18 mouse cellular contexts compared by ENCODE assay signal in genomic region chr5:4273001-4273400, GRCm38 (mm10).
DNase-seq lines count a peak whose midpoint lies in the region; ATAC-seq and TF ChIP-seq lines count a peak whose summit lies in the region.
"Had no signal": no experiment of that assay in that cellular context is flagged by ENCODE, and none has a peak within 500 bp of the region (broad histone marks: within the 10 kb centered on the region; RNA-seq: fewer than 3 reads in every experiment).

No protein-coding gene starts in this region.

- WGBS in heart, embryonic 15.5 days: 39% methylated on average over 5 of the region's 5 CpGs
- 48% methylated on average over 5 of the region's 5 CpGs for WGBS in lung, postnatal 0 days

- no peaks in the 10 kb centered on the region for H3K36me3 ChIP-seq in heart, embryonic 15.5 days
- no peaks in the 10 kb centered on the region for H3K36me3 ChIP-seq in lung, postnatal 0 days (ENCODE audit: insufficient read depth, low read length)
- H3K36me3 ChIP-seq: embryonic facial prominence, embryonic 12.5 days; forebrain, embryonic 12.5 days; neural tube, embryonic 13.5 days; stomach, embryonic 15.5 days had no signal

- peak; percentile 55 for ATAC-seq in heart, embryonic 15.5 days (replicated peaks; ENCODE audit: insufficient number of reproducible peaks, insufficient read depth, low FRiP score, low read depth)
- no peak for ATAC-seq in lung, postnatal 0 days
- ATAC-seq: inflammation-experienced regulatory T-cells, adult 6 months had no signal

- H3K4me1 ChIP-seq in heart, embryonic 15.5 days (replicated peaks): peaks cover 7% of the 10 kb centered on the region
- H3K4me1 ChIP-seq in lung, postnatal 0 days (ENCODE audit: insufficient read depth, low read depth, low read length): peaks cover 4% of the 10 kb centered on the region; the same call in 1 of the 2 replicates
- H3K4me1 ChIP-seq: embryonic facial prominence, embryonic 12.5 days; forebrain, embryonic 12.5 days; neural tube, embryonic 13.5 days had no signal

- H3K9me3 ChIP-seq in heart, embryonic 15.5 days (replicated peaks): no peaks in the 10 kb centered on the region
- no peaks in the 10 kb centered on the region for H3K9me3 ChIP-seq in lung, postnatal 0 days (ENCODE audit: low read length)
- H3K9me3 ChIP-seq: embryonic facial prominence, embryonic 12.5 days; forebrain, embryonic 12.5 days; neural tube, embryonic 13.5 days; stomach, embryonic 15.5 days had no signal

- peak overlapping the region; percentile 47 for H3K27ac ChIP-seq in heart, embryonic 15.5 days
- H3K27ac ChIP-seq in left cerebral cortex, adult 2 months: no peak overlapping the region
- H3K27ac ChIP-seq in lung, postnatal 0 days (ENCODE audit: low read length): no peak overlapping the region
- H3K27ac ChIP-seq: embryonic facial prominence, embryonic 12.5 days; forebrain, embryonic 12.5 days; neural tube, embryonic 13.5 days; stomach, embryonic 15.5 days had no signal

- intact Hi-C loops in heart, postnatal 36 days (cut with DNase I): no loop called here
- intact Hi-C loops in left cerebral cortex, postnatal 4 days (cut with DNase I): no loop called here
- intact Hi-C loops in left cerebral cortex, adult 2 months (cut with DNase I): no loop called here

- TF ChIP-seq EP300 in lung, postnatal 0 days (IDR thresholded peaks at IDR 0.05): no peak

- H3K9ac ChIP-seq in heart, embryonic 15.5 days: no peak overlapping the region
- no peak overlapping the region for H3K9ac ChIP-seq in lung, postnatal 0 days (replicated peaks; ENCODE audit: low read depth)
- H3K9ac ChIP-seq: embryonic facial prominence, embryonic 12.5 days; forebrain, embryonic 12.5 days; neural tube, embryonic 13.5 days; stomach, embryonic 15.5 days had no signal

- no peaks in the 10 kb centered on the region for H3K27me3 ChIP-seq in heart, embryonic 15.5 days
- no peaks in the 10 kb centered on the region for H3K27me3 ChIP-seq in lung, postnatal 0 days (replicated peaks; ENCODE audit: insufficient read depth, low read length)
- H3K27me3 ChIP-seq: embryonic facial prominence, embryonic 12.5 days; forebrain, embryonic 12.5 days; neural tube, embryonic 13.5 days; stomach, embryonic 15.5 days had no signal

- no peak for TF ChIP-seq CTCF in left cerebral cortex, adult 2 months (IDR thresholded peaks at IDR 0.05)
- TF ChIP-seq CTCF in lung, postnatal 0 days (IDR thresholded peaks at IDR 0.05): no peak

- H3K4me3 ChIP-seq in heart, embryonic 15.5 days: no peak overlapping the region
- H3K4me3 ChIP-seq in left cerebral cortex, adult 2 months: no peak overlapping the region
- no peak overlapping the region for H3K4me3 ChIP-seq in lung, postnatal 0 days (ENCODE audit: low read depth, low read length)
- H3K4me3 ChIP-seq: embryonic facial prominence, embryonic 12.5 days; forebrain, embryonic 12.5 days; neural tube, embryonic 13.5 days; stomach, embryonic 15.5 days had no signal

- peak; percentile 5 for DNase-seq in adrenal gland, postnatal 14 days
- DNase-seq in adrenal gland, adult 8-10 months: no peak
- no peak for DNase-seq in heart, postnatal 36 days
- DNase-seq in left cerebral cortex, postnatal 4 days: peak; percentile 5
- no peak for DNase-seq in left cerebral cortex, adult 2 months (ENCODE audit: extremely low spot score in 1 of 2, low spot score in 2 of 2)
- DNase-seq in lung, postnatal 0 days (ENCODE audit: low spot score): peak; percentile 46
- DNase-seq in urinary bladder, postnatal 36 days (ENCODE audit: low spot score in 2 of 2): no peak
- DNase-seq: adrenal gland, postnatal 10 days; cerebellum, postnatal 36 days; retina, postnatal 1 day; thymus, postnatal 25 days had no signal

- H3K4me2 ChIP-seq in heart, embryonic 15.5 days: peak overlapping the region; percentile 21; the same call in 1 of the 2 replicates
- no peak overlapping the region for H3K4me2 ChIP-seq in lung, postnatal 0 days (replicated peaks; ENCODE audit: low read depth, low read length)
- H3K4me2 ChIP-seq: embryonic facial prominence, embryonic 12.5 days; forebrain, embryonic 12.5 days; liver, embryonic 11.5 days; neural tube, embryonic 13.5 days; stomach, embryonic 15.5 days had no signal

Comparison
In these comparisons a context has a peak if more than half of its experiments do, and no peak if none do; other contexts are left out.
1. DNase-seq: peak in adrenal gland, postnatal 14 days (single experiment), left cerebral cortex, postnatal 4 days (single experiment) and lung, postnatal 0 days (single experiment); none in adrenal gland, adult 8-10 months (single experiment), heart, postnatal 36 days (0 of 2), left cerebral cortex, adult 2 months (0 of 2) and urinary bladder, postnatal 36 days (0 of 2).